Mouse (Mus musculus) heart, embryonic 10.5 days (tissue): ENCODE results near the gene Hipk4. TPM values are rescaled to one million over a fixed set of nuclear protein-coding genes. Genes with fewer than 3 reads are reported as not detected.

Experiments
- DNase-seq: peaks from one replicate; pipeline ENCODE4 v3.0.0-alpha.2; 2017; ENCODE audit warnings: low spot score
- H3K27ac ChIP-seq: fragments of 300-500 bp; sonication (generic); 2 replicates; pipeline ENCODE4 v1.5.1; 2016; ENCODE audit warnings: mild to moderate bottlenecking
- H3K27me3 ChIP-seq: fragments of 300-500 bp; sonication (generic); 2 replicates; pipeline ENCODE4 v1.6.1; 2016; ENCODE audit warnings: mild to moderate bottlenecking; ENCODE audit not compliant: poor library complexity, insufficient read depth, severe bottlenecking
- H3K36me3 ChIP-seq: fragments of 300-500 bp; sonication (generic); 2 replicates; pipeline ENCODE4 v1.6.1; 2016; ENCODE audit warnings: mild to moderate bottlenecking, moderate library complexity
- H3K4me1 ChIP-seq: fragments of 300-500 bp; sonication (generic); 2 replicates; pipeline ENCODE4 v1.6.1; 2016; ENCODE audit warnings: mild to moderate bottlenecking
- H3K4me3 ChIP-seq: fragments of 300-500 bp; sonication (generic); 2 replicates; pipeline ENCODE4 v1.5.1; 2016; ENCODE audit warnings: mild to moderate bottlenecking, moderate library complexity
- H3K9me3 ChIP-seq: fragments of 300-500 bp; sonication (generic); 2 replicates; pipeline ENCODE4 v1.6.1; 2016; ENCODE audit warnings: mild to moderate bottlenecking, moderate library complexity
- WGBS: fragments of 180-500 bp; shearing (Covaris S2); methylation state at CpG from one replicate; pipeline ENCODE4 v1.1.7; 2016; 5-methylcytosine and 5-hydroxymethylcytosine counted together
- polyA plus RNA-seq: library from polyadenylated mRNA; unstranded; fragments of >200 nt; fragmentation: Nextera tagmentation; extraction: Ambion mirVana; gene quantifications from 2 replicates; pipeline ENCODE4 v1.2.1, GENCODE M21; 2016

The Hipk4 gene
- 0.54 and 0.59 TPM in 2 replicates for polyA plus RNA-seq

- Histone ChIP-seq H3K36me3 (peaks cover 14% of the 10 kb centered on the region), H3K27me3 (no peaks in the 10 kb centered on the region), H3K27ac (peak within 1 kb of the TSS; percentile 48; the same call in 1 of the 2 replicates), H3K4me1 (peaks cover 18% of the 10 kb centered on the region), H3K4me3 (no peak within 1 kb of the TSS), H3K9me3 (0 out of 2 replicates have a peak, but pooled peaks cover 7% of the 10 kb centered on the region)
- DNase-seq: no peak
- 47% methylated on average over 5 of the region's 5 CpGs for WGBS
Measured at GRCm38 (mm10) chr7:27522967-27523366, at the start of gene Hipk4. TSS of gene Hipk4 (plus strand) at chr7:27523267.

- no peaks in the 10 kb centered on the region for H3K27me3 ChIP-seq
- H3K27ac ChIP-seq: peak overlapping the region; percentile 90
- H3K9me3 ChIP-seq: no peaks in the 10 kb centered on the region
- under 1% methylated on average over 34 of the region's 34 CpGs for WGBS
- no peak for DNase-seq
- peak overlapping the region; percentile 74 for H3K4me3 ChIP-seq
- peaks cover 17% of the 10 kb centered on the region for H3K36me3 ChIP-seq
- peaks cover 7% of the 10 kb centered on the region; the same call in 1 of the 2 replicates for H3K4me1 ChIP-seq
Measured at GRCm38 (mm10) chr7:27473835-27474489, 49.1 kb upstream of the Hipk4 start.

GRCm38 (mm10) chr7:27474490-27474954, 48.5 kb upstream of the Hipk4 start:
- Histone ChIP-seq H3K27ac (peak overlapping the region; percentile 90), H3K36me3 (peaks cover 17% of the 10 kb centered on the region), H3K4me1 (peaks cover 7% of the 10 kb centered on the region; the same call in 1 of the 2 replicates), H3K4me3 (peak overlapping the region; percentile 74), H3K9me3 (no peaks in the 10 kb centered on the region), H3K27me3 (no peaks in the 10 kb centered on the region)
- under 1% methylated on average over 23 of the region's 23 CpGs for WGBS
- peak; percentile 100 for DNase-seq

GRCm38 (mm10) chr7:27475596-27475995, 47.5 kb upstream of the Hipk4 start:
- no peak overlapping the region for H3K4me3 ChIP-seq
- H3K4me1 ChIP-seq: peaks cover 9% of the 10 kb centered on the region
- H3K27me3 ChIP-seq: no peaks in the 10 kb centered on the region
- DNase-seq: no peak
- 81% methylated on average over 2 of the region's 2 CpGs for WGBS
- no peak overlapping the region; the same call in 1 of the 2 replicates for H3K27ac ChIP-seq
- no peaks in the 10 kb centered on the region for H3K9me3 ChIP-seq
- peaks cover 17% of the 10 kb centered on the region for H3K36me3 ChIP-seq

GRCm38 (mm10) chr7:27476098-27476635, 46.9 kb upstream of the Hipk4 start:
- peaks cover 17% of the 10 kb centered on the region for H3K36me3 ChIP-seq
- DNase-seq: no peak
- WGBS: 91% methylated on average over 14 of the region's 14 CpGs
- H3K4me3 ChIP-seq: no peak overlapping the region
- no peaks in the 10 kb centered on the region for H3K9me3 ChIP-seq
- peak overlapping the region; percentile 17; the same call in 1 of the 2 replicates for H3K27ac ChIP-seq
- no peaks in the 10 kb centered on the region for H3K27me3 ChIP-seq
- H3K4me1 ChIP-seq: peaks cover 15% of the 10 kb centered on the region

- 76% methylated on average over 7 of the region's 7 CpGs for WGBS
Measured at GRCm38 (mm10) chr7:27478561-27478960, 44.5 kb upstream of the Hipk4 start.

GRCm38 (mm10) chr7:27479750-27480149, 43.3 kb upstream of the Hipk4 start:
- WGBS: 96% methylated on average over 1 of the region's 1 CpGs
- no peak overlapping the region for H3K27ac ChIP-seq
- H3K4me1 ChIP-seq: peaks cover 25% of the 10 kb centered on the region
- DNase-seq: no peak
- H3K4me3 ChIP-seq: no peak overlapping the region
- H3K27me3 ChIP-seq: no peaks in the 10 kb centered on the region
- no peaks in the 10 kb centered on the region for H3K9me3 ChIP-seq
- H3K36me3 ChIP-seq: peaks cover 17% of the 10 kb centered on the region

More at GRCm38 (mm10) chr7:27478561-27478960, 44.5 kb upstream of the Hipk4 start:
- Histone ChIP-seq H3K4me3 (no peak overlapping the region), H3K9me3 (no peaks in the 10 kb centered on the region), H3K27me3 (no peaks in the 10 kb centered on the region), H3K27ac (no peak overlapping the region), H3K36me3 (peaks cover 17% of the 10 kb centered on the region), H3K4me1 (peaks cover 25% of the 10 kb centered on the region)
- no peak for DNase-seq

GRCm38 (mm10) chr7:27480506-27480905, 42.6 kb upstream of the Hipk4 start:
- Histone ChIP-seq H3K27me3 (no peaks in the 10 kb centered on the region), H3K4me3 (peak overlapping the region; percentile 56), H3K36me3 (peaks cover 17% of the 10 kb centered on the region), H3K4me1 (peaks cover 24% of the 10 kb centered on the region), H3K9me3 (no peaks in the 10 kb centered on the region), H3K27ac (peak overlapping the region; percentile 89)
- DNase-seq: no peak
- WGBS: 65% methylated on average over 3 of the region's 3 CpGs

GRCm38 (mm10) chr7:27480927-27481626, 42.0 kb upstream of the Hipk4 start:
- WGBS: 12% methylated on average over 11 of the region's 11 CpGs
- H3K36me3 ChIP-seq: peaks cover 15% of the 10 kb centered on the region
- H3K4me3 ChIP-seq: peak overlapping the region; percentile 56
- no peak for DNase-seq
- no peaks in the 10 kb centered on the region for H3K9me3 ChIP-seq
- peak overlapping the region; percentile 89 for H3K27ac ChIP-seq
- peaks cover 25% of the 10 kb centered on the region for H3K4me1 ChIP-seq
- no peaks in the 10 kb centered on the region for H3K27me3 ChIP-seq

GRCm38 (mm10) chr7:27481627-27481969, 41.5 kb upstream of the Hipk4 start:
- Histone ChIP-seq H3K27ac (peak overlapping the region; percentile 89), H3K9me3 (no peaks in the 10 kb centered on the region), H3K36me3 (peaks cover 10% of the 10 kb centered on the region), H3K4me1 (peaks cover 25% of the 10 kb centered on the region), H3K27me3 (no peaks in the 10 kb centered on the region), H3K4me3 (peak overlapping the region; percentile 56)
- DNase-seq: peak; percentile 97
- 0% methylated on average over 12 of the region's 12 CpGs for WGBS

GRCm38 (mm10) chr7:27483860-27484259, 39.2 kb upstream of the Hipk4 start:
- no peak for DNase-seq
- H3K9me3 ChIP-seq: no peaks in the 10 kb centered on the region
- H3K27ac ChIP-seq: no peak overlapping the region
- H3K36me3 ChIP-seq: 0 out of 2 replicates have a peak, but pooled peaks cover 2% of the 10 kb centered on the region
- H3K27me3 ChIP-seq: no peaks in the 10 kb centered on the region
- no peak overlapping the region for H3K4me3 ChIP-seq
- WGBS: 91% methylated on average over 4 of the region's 4 CpGs
- H3K4me1 ChIP-seq: peaks cover 36% of the 10 kb centered on the region

GRCm38 (mm10) chr7:27486102-27486769, 36.8 kb upstream of the Hipk4 start:
- Histone ChIP-seq H3K4me1 (peaks cover 51% of the 10 kb centered on the region), H3K27ac (peak overlapping the region; percentile 97), H3K4me3 (peak overlapping the region; percentile 81), H3K36me3 (peaks cover 14% of the 10 kb centered on the region), H3K27me3 (no peaks in the 10 kb centered on the region), H3K9me3 (no peaks in the 10 kb centered on the region)
- 3% methylated on average over 13 of the region's 13 CpGs for WGBS
- DNase-seq: no peak
